Mouse (Mus musculus) limb, embryonic 14.5 days (tissue): ENCODE results near the gene Ube2h. TPM values are rescaled to one million over a fixed set of nuclear protein-coding genes. Genes with fewer than 3 reads are reported as not detected.

ENCODE experiments used
- ATAC-seq: fragments of 200-750 bp; cut with Nextera tagmentation; 2 replicates; pipeline ENCODE4 v1.8.0; 2017; ENCODE audit warnings: low read depth, moderate number of reproducible peaks, moderate TSS enrichment; ENCODE audit not compliant: low FRiP score
- DNase-seq: peaks from one replicate; pipeline ENCODE4 v3.0.0-alpha.2; 2015; ENCODE audit warnings: low spot score
- H3K27ac ChIP-seq: fragments of 300-500 bp; sonication (generic); replicated peaks from 2 replicates; pipeline ENCODE4 v1.5.1; 2014; ENCODE audit warnings: low read depth, mild to moderate bottlenecking, low read length, moderate library complexity, mixed read lengths
- H3K27me3 ChIP-seq: fragments of 300-500 bp; sonication (generic); 2 replicates; pipeline ENCODE4 v1.6.1; 2014; ENCODE audit warnings: low read length, mixed read lengths; ENCODE audit not compliant: control insufficient read depth, insufficient read depth
- H3K36me3 ChIP-seq: fragments of 300-500 bp; sonication (generic); 2 replicates; pipeline ENCODE4 v1.6.1; 2014; ENCODE audit warnings: mild to moderate bottlenecking, low read length, moderate library complexity, mixed read lengths; ENCODE audit not compliant: control insufficient read depth, insufficient read depth
- H3K4me1 ChIP-seq: fragments of 300-500 bp; sonication (generic); 2 replicates; pipeline ENCODE4 v1.6.1; 2014; ENCODE audit warnings: antibody characterized with exemption, low read length, mixed read lengths; ENCODE audit not compliant: control insufficient read depth, insufficient read depth
- H3K4me2 ChIP-seq: fragments of 300-500 bp; sonication (generic); replicated peaks from 2 replicates; pipeline ENCODE4 v1.6.1; 2014; ENCODE audit warnings: low read depth, mild to moderate bottlenecking, low read length, moderate library complexity; ENCODE audit not compliant: severe bottlenecking
- H3K4me3 ChIP-seq: fragments of 300-500 bp; sonication (generic); replicated peaks from 2 replicates; pipeline ENCODE4 v1.5.1; 2014; ENCODE audit warnings: low read length
- H3K9ac ChIP-seq: fragments of 300-500 bp; sonication (generic); 2 replicates; pipeline ENCODE4 v1.6.1; 2014; ENCODE audit warnings: mild to moderate bottlenecking, low read depth, low read length, moderate library complexity; ENCODE audit not compliant: severe bottlenecking
- H3K9me3 ChIP-seq: fragments of 300-500 bp; sonication (generic); 2 replicates; pipeline ENCODE4 v1.6.1; 2016; ENCODE audit warnings: low read length; ENCODE audit not compliant: control insufficient read depth
- POLR2A ChIP-seq: fragments of 200-500 bp; IDR thresholded peaks from 2 replicates; pipeline ENCODE4 v1.8.0; 2012; ENCODE audit warnings: inconsistent platforms, mild to moderate bottlenecking, moderate library complexity, borderline replicate concordance; ENCODE audit not compliant: insufficient read depth, insufficient read length; ENCODE audit errors: extremely low read depth
- WGBS: fragments of 180-500 bp; shearing (Covaris S2); extraction: QIAGEN DNeasy Blood & Tissue Kit; methylation state at CpG from one replicate; pipeline ENCODE4 v1.1.7; 2014; 5-methylcytosine and 5-hydroxymethylcytosine counted together
- polyA plus RNA-seq, 2 experiments: library from polyadenylated mRNA; depleted of rRNA in 1 of 2; stranded (reverse) in 1 of 2; unstranded in 1 of 2; fragments of >200 nt; fragmentation: Nextera tagmentation in 1 of 2; extraction: Ambion mirVana in 1 of 2; gene quantifications; 2 replicates each; pipeline versions ENCODE4 v1.2.1 to v1.2.3; 2012 to 2014

Ube2h gene
- polyA plus RNA-seq, 2 experiments: 43.0 to 50.1 TPM

- Histone ChIP-seq H3K27ac (no peak overlapping the region), H3K4me2 (no peak overlapping the region), H3K9me3 (no peaks in the 10 kb centered on the region), H3K4me3 (no peak overlapping the region), H3K9ac (no peak overlapping the region), H3K27me3 (no peaks in the 10 kb centered on the region), H3K4me1 (no peaks in the 10 kb centered on the region; the same call in 1 of the 2 replicates), H3K36me3 (peaks cover 49% of the 10 kb centered on the region)
- no peak for TF ChIP-seq POLR2A
- ATAC-seq: no peak
- no peak for DNase-seq
- 94% methylated on average over 6 of the region's 6 CpGs for WGBS
These were observed 45.1 kb downstream of the Ube2h start for GRCm38 (mm10) chr6:30259271-30259670.

- no peaks in the 10 kb centered on the region for H3K4me1 ChIP-seq
These were observed 46.4 kb downstream of the Ube2h start for GRCm38 (mm10) chr6:30257962-30258361.

GRCm38 (mm10) chr6:30255846-30256245 is 48.5 kb downstream of the Ube2h start:
- 86% methylated on average over 1 of the region's 1 CpGs for whole genome bisulfite sequencing

More at GRCm38 (mm10) chr6:30257962-30258361, 46.4 kb downstream of the Ube2h start:
- Histone ChIP-seq H3K9me3 (no peaks in the 10 kb centered on the region), H3K27me3 (no peaks in the 10 kb centered on the region), H3K4me2 (no peak overlapping the region), H3K27ac (no peak overlapping the region), H3K4me3 (no peak overlapping the region), H3K36me3 (peaks cover 49% of the 10 kb centered on the region), H3K9ac (no peak overlapping the region)
- TF ChIP-seq POLR2A: no peak
- ATAC-seq (no peak), DNase-seq (no peak)
- 82% methylated on average over 1 of the region's 1 CpGs for WGBS

GRCm38 (mm10) chr6:30252271-30253010 is 51.9 kb downstream of the Ube2h start:
- no peak for ATAC-seq
- no peak for TF ChIP-seq POLR2A

More at GRCm38 (mm10) chr6:30255846-30256245, 48.5 kb downstream of the Ube2h start:
- DNase-seq: no peak
- no peak overlapping the region for H3K9ac ChIP-seq
- H3K4me2 ChIP-seq: no peak overlapping the region
- no peak for TF ChIP-seq POLR2A
- no peak overlapping the region for H3K4me3 ChIP-seq
- no peaks in the 10 kb centered on the region for H3K4me1 ChIP-seq
- no peaks in the 10 kb centered on the region for H3K9me3 ChIP-seq
- no peaks in the 10 kb centered on the region for H3K27me3 ChIP-seq
- H3K36me3 ChIP-seq: peaks cover 64% of the 10 kb centered on the region
- ATAC-seq: no peak
- H3K27ac ChIP-seq: no peak overlapping the region

GRCm38 (mm10) chr6:30248708-30249107 is 55.6 kb downstream of the Ube2h start:
- Histone ChIP-seq H3K9me3 (no peaks in the 10 kb centered on the region), H3K4me2 (no peak overlapping the region), H3K4me3 (no peak overlapping the region), H3K4me1 (no peaks in the 10 kb centered on the region), H3K9ac (no peak overlapping the region), H3K27me3 (no peaks in the 10 kb centered on the region), H3K36me3 (peaks cover 26% of the 10 kb centered on the region), H3K27ac (peak overlapping the region; percentile 49)
- WGBS: 83% methylated on average over 3 of the region's 3 CpGs
- no peak for TF ChIP-seq POLR2A
- no peak for ATAC-seq
- no peak for DNase-seq

More at GRCm38 (mm10) chr6:30252271-30253010, 51.9 kb downstream of the Ube2h start:
- no peak overlapping the region for H3K27ac ChIP-seq
- H3K27me3 ChIP-seq: no peaks in the 10 kb centered on the region
- 90% methylated on average over 5 of the region's 5 CpGs for WGBS
- H3K4me1 ChIP-seq: no peaks in the 10 kb centered on the region
- H3K36me3 ChIP-seq: peaks cover 38% of the 10 kb centered on the region
- H3K9me3 ChIP-seq: no peaks in the 10 kb centered on the region
- H3K4me2 ChIP-seq: no peak overlapping the region
- H3K9ac ChIP-seq: no peak overlapping the region
- no peak for DNase-seq
- H3K4me3 ChIP-seq: no peak overlapping the region
